Mouse (Mus musculus) midbrain, embryonic 15.5 days (tissue): ENCODE data around the gene Stard13. TPM values are rescaled to one million over a fixed set of nuclear protein-coding genes. Genes with fewer than 3 reads are reported as not detected.

Source experiments
- ATAC-seq: fragments of 200-750 bp; cut with Nextera tagmentation; replicated peaks from 2 replicates; pipeline ENCODE4 v1.8.0; 2017; ENCODE audit warnings: moderate TSS enrichment
- H3K27ac ChIP-seq: fragments of 300-500 bp; sonication (generic); 2 replicates; pipeline ENCODE4 v1.5.1; 2015; ENCODE audit warnings: mild to moderate bottlenecking, inconsistent platforms
- H3K27me3 ChIP-seq: fragments of 300-500 bp; sonication (generic); replicated peaks from 2 replicates; pipeline ENCODE4 v1.6.1; 2015; ENCODE audit warnings: inconsistent platforms
- H3K36me3 ChIP-seq: fragments of 300-500 bp; sonication (generic); replicated peaks from 2 replicates; pipeline ENCODE4 v1.6.1; 2015; ENCODE audit warnings: inconsistent platforms
- H3K4me1 ChIP-seq: fragments of 300-500 bp; sonication (generic); 2 replicates; pipeline ENCODE4 v1.6.1; 2015; ENCODE audit warnings: inconsistent platforms
- H3K4me2 ChIP-seq: fragments of 300-500 bp; sonication (generic); 2 replicates; pipeline ENCODE4 v1.6.1; 2015; ENCODE audit warnings: inconsistent platforms, mild to moderate bottlenecking, moderate library complexity
- H3K4me3 ChIP-seq: fragments of 300-500 bp; sonication (generic); 2 replicates; pipeline ENCODE4 v1.5.1; 2015; ENCODE audit warnings: mild to moderate bottlenecking, inconsistent platforms
- H3K9ac ChIP-seq: fragments of 300-500 bp; sonication (generic); 2 replicates; pipeline ENCODE4 v1.6.1; 2015; ENCODE audit warnings: mild to moderate bottlenecking, inconsistent platforms
- H3K9me3 ChIP-seq: fragments of 300-500 bp; sonication (generic); 2 replicates; pipeline ENCODE4 v1.6.1; 2016; ENCODE audit warnings: inconsistent platforms
- WGBS: fragments of 180-500 bp; shearing (Covaris S2); methylation state at CpG from one replicate; pipeline ENCODE4 v1.1.7; 2015; ENCODE audit warnings: mixed read lengths; 5-methylcytosine and 5-hydroxymethylcytosine counted together
- polyA plus RNA-seq: library from polyadenylated mRNA; unstranded; fragments of >200 nt; fragmentation: Nextera tagmentation; extraction: Ambion mirVana; gene quantifications from 2 replicates; pipeline ENCODE4 v1.2.1, GENCODE M21; 2015

Stard13 gene
- polyA plus RNA-seq, 1 experiment from 2014 or later = 4.0 TPM

GRCm38 (mm10) chr5:151004216-151004755 is 229.3 kb downstream of the Stard13 start:
- H3K9me3 ChIP-seq = no peaks in the 10 kb centered on the region
- no peak overlapping the region for H3K4me3 ChIP-seq
- no peak for ATAC-seq
- H3K27ac ChIP-seq = no peak overlapping the region
- 89% methylated on average over 1 of the region's 1 CpGs for WGBS
- H3K4me2 ChIP-seq = no peak overlapping the region
- no peaks in the 10 kb centered on the region for H3K27me3 ChIP-seq
- H3K36me3 ChIP-seq = no peaks in the 10 kb centered on the region
- no peak overlapping the region for H3K9ac ChIP-seq
- H3K4me1 ChIP-seq = no peaks in the 10 kb centered on the region

- Histone ChIP-seq H3K27me3 (no peaks in the 10 kb centered on the region), H3K27ac (no peak overlapping the region), H3K4me1 (no peaks in the 10 kb centered on the region), H3K4me2 (no peak overlapping the region), H3K9me3 (no peaks in the 10 kb centered on the region), H3K4me3 (no peak overlapping the region), H3K36me3 (no peaks in the 10 kb centered on the region), H3K9ac (no peak overlapping the region)
- ATAC-seq = no peak
- 94% methylated on average over 4 of the region's 4 CpGs for WGBS
Measured at GRCm38 (mm10) chr5:151002051-151002450, 231.6 kb downstream of the Stard13 start.

GRCm38 (mm10) chr5:151001111-151001510 is 232.5 kb downstream of the Stard13 start:
- no peak for ATAC-seq
- H3K9me3 ChIP-seq = no peaks in the 10 kb centered on the region
- WGBS = 93% methylated on average over 7 of the region's 7 CpGs
- no peak overlapping the region for H3K4me2 ChIP-seq
- no peaks in the 10 kb centered on the region for H3K27me3 ChIP-seq
- no peak overlapping the region for H3K9ac ChIP-seq
- no peak overlapping the region for H3K27ac ChIP-seq
- no peaks in the 10 kb centered on the region for H3K36me3 ChIP-seq
- H3K4me1 ChIP-seq = no peaks in the 10 kb centered on the region
- no peak overlapping the region for H3K4me3 ChIP-seq

GRCm38 (mm10) chr5:150996586-150996985 is 237.1 kb downstream of the Stard13 start:
- 76% methylated on average over 2 of the region's 2 CpGs for WGBS
- H3K27ac ChIP-seq = no peak overlapping the region
- no peaks in the 10 kb centered on the region for H3K27me3 ChIP-seq
- no peaks in the 10 kb centered on the region for H3K36me3 ChIP-seq
- no peaks in the 10 kb centered on the region for H3K9me3 ChIP-seq
- no peak overlapping the region for H3K4me2 ChIP-seq
- H3K4me3 ChIP-seq = no peak overlapping the region
- H3K4me1 ChIP-seq = no peaks in the 10 kb centered on the region
- no peak overlapping the region for H3K9ac ChIP-seq
- no peak for ATAC-seq

- Histone ChIP-seq H3K9ac (no peak overlapping the region), H3K4me1 (no peaks in the 10 kb centered on the region), H3K27ac (no peak overlapping the region), H3K4me3 (no peak overlapping the region), H3K36me3 (no peaks in the 10 kb centered on the region), H3K4me2 (no peak overlapping the region), H3K9me3 (no peaks in the 10 kb centered on the region), H3K27me3 (no peaks in the 10 kb centered on the region)
- 93% methylated on average over 7 of the region's 7 CpGs for WGBS
- ATAC-seq = no peak
Measured at GRCm38 (mm10) chr5:150994096-150994495, 239.5 kb downstream of the Stard13 start.

Other genes with a start within 250 kb of the Stard13 start
- not detected in 2 replicates for gene Gm42906, start 194.3 kb upstream of the Stard13 start, polyA plus RNA-seq